Mouse (Mus musculus): ENCODE measurements around the gene Spata16. TPM values are rescaled to one million over a fixed set of nuclear protein-coding genes. Genes with fewer than 3 reads are reported as not detected.

The Spata16 gene
- polyA plus RNA-seq, 1 experiment = not detected

DNA sequence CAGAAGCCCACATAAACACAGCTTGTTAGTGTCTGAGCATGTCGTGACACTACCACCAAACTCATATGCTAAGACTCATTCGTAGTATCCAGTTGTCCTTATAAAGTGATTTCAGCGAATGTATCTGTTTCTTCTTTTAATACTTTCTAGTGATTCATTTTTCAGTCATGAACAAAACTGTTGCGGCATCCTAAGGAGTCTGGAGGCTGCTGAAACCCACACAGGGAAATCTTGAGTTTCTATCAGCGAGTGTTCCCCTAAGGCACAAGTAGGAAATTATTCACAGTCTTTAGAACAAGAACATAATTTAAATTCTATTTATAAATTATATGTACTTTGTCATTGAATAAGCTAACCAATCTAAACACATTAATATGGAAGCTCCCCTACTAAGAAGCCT lies 216.1 kb downstream of the Spata16 start:
- H3K4me1 ChIP-seq = no peaks in the 10 kb centered on the region
- no peak overlapping the region for H3K4me3 ChIP-seq (replicated peaks)
- H3K27me3 ChIP-seq (replicated peaks) = no peaks in the 10 kb centered on the region
- TF ChIP-seq GATA1 (IDR thresholded peaks at IDR 0.05; ENCODE audit: borderline replicate concordance, low read length) (no peak), FLI1 (IDR thresholded peaks at IDR 0.05; ENCODE audit: low read length) (no peak)
- H3K36me3 ChIP-seq (replicated peaks; ENCODE audit: low read length) = no peaks in the 10 kb centered on the region
- H3K9me3 ChIP-seq = peaks cover 7% of the 10 kb centered on the region; the same call in 1 of the 2 replicates

DNA sequence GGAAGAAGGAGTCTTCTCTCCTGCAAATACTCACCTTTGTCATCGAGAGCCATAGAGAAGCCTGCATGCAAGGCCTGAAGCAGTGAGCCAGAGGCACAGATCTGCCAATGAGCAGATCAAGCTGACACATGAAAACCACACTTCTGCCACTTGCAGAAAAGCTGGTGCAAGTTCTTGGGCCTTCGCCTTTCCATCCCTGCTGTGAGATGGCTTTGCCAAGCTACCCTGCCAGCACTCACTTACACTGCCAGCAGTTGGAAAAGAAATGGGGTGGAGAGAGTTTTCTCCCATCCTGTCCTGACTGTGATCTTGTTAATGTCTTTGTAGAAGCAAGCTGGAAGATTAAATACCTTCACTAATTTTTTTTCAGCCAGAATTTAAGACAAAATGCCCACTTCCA lies 237.3 kb downstream of the Spata16 start:
- TF ChIP-seq GATA1 (IDR thresholded peaks at IDR 0.05; ENCODE audit: borderline replicate concordance, low read length) (no peak), FLI1 (IDR thresholded peaks at IDR 0.05; ENCODE audit: low read length) (no peak)
- Histone ChIP-seq H3K36me3 (replicated peaks; ENCODE audit: low read length) (no peaks in the 10 kb centered on the region), H3K4me3 (replicated peaks) (no peak overlapping the region), H3K9me3 (0 out of 2 replicates have a peak, but pooled peaks cover 2% of the 10 kb centered on the region), H3K27me3 (replicated peaks) (no peaks in the 10 kb centered on the region), H3K4me1 (no peaks in the 10 kb centered on the region)

DNA sequence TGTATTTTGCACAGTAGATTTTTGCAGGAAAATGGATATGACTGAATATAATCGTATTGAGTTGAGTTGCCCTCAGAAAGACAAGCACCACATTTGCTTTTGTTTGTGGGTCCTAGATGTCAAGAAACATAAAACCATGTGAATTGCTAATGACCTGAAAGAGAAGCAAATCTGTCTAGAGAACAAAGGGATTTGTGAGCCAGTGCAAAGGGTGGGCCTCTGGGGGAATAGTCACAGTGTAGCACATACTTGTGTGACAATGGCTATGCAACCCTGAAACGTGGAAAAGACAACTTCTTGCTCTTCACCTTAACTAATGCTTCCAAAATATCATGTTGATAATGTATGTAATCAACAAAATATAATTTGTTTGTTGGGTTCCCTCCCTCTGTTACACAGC lies 239.9 kb downstream of the Spata16 start:
- Histone ChIP-seq H3K4me1 (no peaks in the 10 kb centered on the region), H3K9me3 (peaks cover 2% of the 10 kb centered on the region; the same call in 1 of the 2 replicates), H3K27me3 (replicated peaks) (no peaks in the 10 kb centered on the region), H3K4me3 (replicated peaks) (no peak overlapping the region), H3K36me3 (replicated peaks; ENCODE audit: low read length) (no peaks in the 10 kb centered on the region)
- TF ChIP-seq GATA1 (IDR thresholded peaks at IDR 0.05; ENCODE audit: borderline replicate concordance, low read length) = no peak
- TF ChIP-seq FLI1 (IDR thresholded peaks at IDR 0.05; ENCODE audit: low read length) = no peak

DNA sequence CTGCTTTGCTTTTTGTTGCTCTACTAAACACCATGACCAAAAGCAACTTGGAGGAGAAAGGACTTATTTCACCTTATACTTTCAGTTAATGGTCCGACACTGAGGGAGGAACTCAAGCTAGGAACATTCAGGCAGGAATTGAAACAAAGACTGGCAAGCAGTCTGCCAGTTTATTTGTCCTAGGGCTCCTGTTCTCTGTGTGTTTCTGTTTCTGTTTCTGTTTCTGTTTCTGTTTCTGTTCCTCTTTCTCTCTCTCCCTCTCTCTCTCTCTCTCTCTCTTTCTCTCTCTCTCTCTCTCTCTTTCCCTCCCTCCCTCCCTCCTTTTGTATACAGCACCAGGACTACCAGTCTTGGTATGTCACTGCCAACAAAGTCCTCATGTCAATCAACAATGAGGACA lies 279.2 kb downstream of the Spata16 start:
- no peaks in the 10 kb centered on the region for H3K36me3 ChIP-seq (replicated peaks; ENCODE audit: low read length)
- H3K4me3 ChIP-seq (replicated peaks) = peak overlapping the region; percentile 16
- TF ChIP-seq GATA1 (IDR thresholded peaks at IDR 0.05; ENCODE audit: borderline replicate concordance, low read length) = no peak
- no peak for TF ChIP-seq FLI1 (IDR thresholded peaks at IDR 0.05; ENCODE audit: low read length)
- peaks cover 1% of the 10 kb centered on the region for H3K9me3 ChIP-seq
- no peaks in the 10 kb centered on the region for H3K4me1 ChIP-seq
- no peaks in the 10 kb centered on the region for H3K27me3 ChIP-seq (replicated peaks)

DNA sequence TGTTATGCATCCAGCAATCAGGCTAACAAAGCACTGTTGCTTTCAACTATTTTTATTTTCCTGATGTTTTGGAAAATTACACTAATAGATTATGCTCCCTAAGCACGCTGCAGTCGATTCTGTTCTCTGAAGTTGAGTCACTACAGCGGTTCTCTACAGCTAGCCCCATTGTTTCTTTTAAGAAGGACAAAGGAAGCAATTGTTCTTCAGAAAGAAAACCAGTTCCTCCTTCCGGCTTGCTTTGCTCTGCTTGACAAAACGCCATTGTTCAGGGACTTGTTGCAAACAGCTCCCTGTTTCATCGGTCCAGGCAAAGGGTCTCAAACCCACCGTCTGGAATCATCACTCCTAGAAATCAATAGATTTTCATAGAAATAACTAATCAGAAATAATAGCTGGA lies 283.6 kb downstream of the Spata16 start:
- no peaks in the 10 kb centered on the region for H3K4me1 ChIP-seq
- no peak for TF ChIP-seq GATA1 (IDR thresholded peaks at IDR 0.05; ENCODE audit: borderline replicate concordance, low read length)
- TF ChIP-seq FLI1 (IDR thresholded peaks at IDR 0.05; ENCODE audit: low read length) = no peak

DNA sequence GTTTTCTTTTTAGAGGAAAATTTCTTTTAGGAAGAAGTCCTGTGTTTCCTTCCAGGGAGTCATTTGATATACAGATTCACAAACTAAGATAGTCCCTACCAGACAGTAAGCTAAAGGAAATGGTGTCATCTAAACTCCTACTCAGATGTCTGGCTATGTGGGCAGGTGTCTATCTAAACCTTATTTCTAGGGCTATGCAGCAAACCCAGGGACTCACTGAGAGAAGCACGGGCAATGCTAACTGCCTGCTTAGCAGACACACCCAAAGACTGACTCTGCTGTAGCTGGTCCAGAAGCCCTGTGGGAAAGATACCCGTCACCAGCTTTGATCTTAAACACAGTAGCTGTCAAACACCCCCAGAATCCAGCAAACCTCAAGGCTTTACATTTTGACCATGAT lies 284.2 kb downstream of the Spata16 start:
- no peak for TF ChIP-seq GATA1 (IDR thresholded peaks at IDR 0.05; ENCODE audit: borderline replicate concordance, low read length)
- Histone ChIP-seq H3K27me3 (replicated peaks) (no peaks in the 10 kb centered on the region), H3K9me3 (peaks cover 24% of the 10 kb centered on the region), H3K4me1 (no peaks in the 10 kb centered on the region), H3K4me3 (replicated peaks) (no peak overlapping the region), H3K36me3 (replicated peaks; ENCODE audit: low read length) (no peaks in the 10 kb centered on the region)

More for the DNA sequence above, 283.6 kb downstream of the Spata16 start:
- no peaks in the 10 kb centered on the region for H3K36me3 ChIP-seq (replicated peaks; ENCODE audit: low read length)
- H3K4me3 ChIP-seq (replicated peaks) = no peak overlapping the region
- no peaks in the 10 kb centered on the region for H3K27me3 ChIP-seq (replicated peaks)
- H3K9me3 ChIP-seq = peaks cover 24% of the 10 kb centered on the region

DNA sequence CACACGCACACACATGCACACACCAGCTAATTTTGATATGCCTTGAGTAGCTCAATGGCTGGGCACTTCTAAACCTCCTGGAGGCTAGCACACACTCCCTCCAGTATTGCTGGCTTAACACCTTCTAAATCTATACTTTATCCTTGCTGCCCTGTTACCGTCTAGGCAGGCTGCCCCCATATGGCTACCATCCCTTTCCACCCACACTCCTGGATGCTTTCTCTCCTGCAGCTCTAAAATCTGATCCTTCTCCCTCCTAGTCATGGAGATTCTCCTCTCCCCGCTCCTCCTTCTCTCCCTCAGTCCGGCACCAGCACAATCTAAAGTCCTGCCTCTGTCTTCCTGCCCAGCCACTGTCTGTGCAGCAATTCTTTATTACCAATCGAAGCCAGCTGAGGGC lies 286.0 kb downstream of the Spata16 start:
- no peak for TF ChIP-seq GATA1 (IDR thresholded peaks at IDR 0.05; ENCODE audit: borderline replicate concordance, low read length)
- TF ChIP-seq FLI1 (IDR thresholded peaks at IDR 0.05; ENCODE audit: low read length) = no peak
- no peaks in the 10 kb centered on the region for H3K27me3 ChIP-seq (replicated peaks)
- H3K36me3 ChIP-seq (replicated peaks; ENCODE audit: low read length) = no peaks in the 10 kb centered on the region
- H3K9me3 ChIP-seq = peaks cover 24% of the 10 kb centered on the region
- no peak overlapping the region for H3K4me3 ChIP-seq (replicated peaks)
- H3K4me1 ChIP-seq = no peaks in the 10 kb centered on the region

DNA sequence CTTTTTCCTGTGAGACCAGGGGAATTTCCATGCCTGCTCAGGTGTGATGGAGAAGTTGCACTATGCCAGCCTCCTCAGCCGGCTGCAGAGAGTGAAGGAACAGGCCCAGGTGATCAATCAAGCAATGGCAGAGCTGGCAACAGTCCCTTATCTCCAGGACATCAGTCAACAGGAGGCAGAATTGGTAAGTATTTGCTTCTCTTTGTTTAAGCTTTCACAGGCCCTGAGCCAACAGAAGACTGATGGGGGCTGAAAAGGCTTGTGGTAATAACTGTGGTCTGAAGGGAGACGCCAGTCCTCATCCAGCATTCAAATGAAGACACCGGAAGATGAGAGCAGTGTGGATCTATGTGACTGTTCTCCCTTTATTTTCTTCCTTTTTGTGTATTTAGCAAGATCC lies 286.8 kb downstream of the Spata16 start:
- no peaks in the 10 kb centered on the region for H3K4me1 ChIP-seq
- H3K36me3 ChIP-seq (replicated peaks; ENCODE audit: low read length) = no peaks in the 10 kb centered on the region
- H3K4me3 ChIP-seq (replicated peaks) = no peak overlapping the region
- H3K9me3 ChIP-seq = peaks cover 24% of the 10 kb centered on the region
- H3K27me3 ChIP-seq (replicated peaks) = no peaks in the 10 kb centered on the region
- TF ChIP-seq GATA1 (IDR thresholded peaks at IDR 0.05; ENCODE audit: borderline replicate concordance, low read length) (no peak), FLI1 (IDR thresholded peaks at IDR 0.05; ENCODE audit: low read length) (no peak)

DNA sequence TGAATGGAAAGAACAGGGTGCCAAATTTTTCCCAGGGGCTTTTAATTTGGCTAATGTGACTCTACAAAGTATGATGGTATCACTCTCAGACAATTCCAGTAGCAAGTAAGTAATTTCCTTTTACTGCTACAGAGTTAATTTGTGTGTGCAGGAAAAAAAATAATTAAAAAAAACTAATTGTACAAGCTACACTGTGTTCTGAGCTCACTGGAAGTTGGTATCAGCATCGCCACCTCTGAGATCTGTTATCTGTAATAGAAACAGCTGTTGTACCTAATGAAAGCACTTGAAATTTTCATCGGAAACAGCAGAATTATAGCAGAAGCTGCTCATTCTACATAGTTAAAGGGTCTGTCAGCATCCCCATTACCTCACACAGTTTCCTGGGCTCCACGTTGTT lies 295.7 kb downstream of the Spata16 start:
- no peaks in the 10 kb centered on the region for H3K9me3 ChIP-seq
- no peaks in the 10 kb centered on the region for H3K27me3 ChIP-seq (replicated peaks)
- no peaks in the 10 kb centered on the region for H3K4me1 ChIP-seq
- no peak overlapping the region for H3K4me3 ChIP-seq (replicated peaks)
- no peak for TF ChIP-seq GATA1 (IDR thresholded peaks at IDR 0.05; ENCODE audit: borderline replicate concordance, low read length)
- TF ChIP-seq FLI1 (IDR thresholded peaks at IDR 0.05; ENCODE audit: low read length) = no peak
- no peaks in the 10 kb centered on the region for H3K36me3 ChIP-seq (replicated peaks; ENCODE audit: low read length)

DNA sequence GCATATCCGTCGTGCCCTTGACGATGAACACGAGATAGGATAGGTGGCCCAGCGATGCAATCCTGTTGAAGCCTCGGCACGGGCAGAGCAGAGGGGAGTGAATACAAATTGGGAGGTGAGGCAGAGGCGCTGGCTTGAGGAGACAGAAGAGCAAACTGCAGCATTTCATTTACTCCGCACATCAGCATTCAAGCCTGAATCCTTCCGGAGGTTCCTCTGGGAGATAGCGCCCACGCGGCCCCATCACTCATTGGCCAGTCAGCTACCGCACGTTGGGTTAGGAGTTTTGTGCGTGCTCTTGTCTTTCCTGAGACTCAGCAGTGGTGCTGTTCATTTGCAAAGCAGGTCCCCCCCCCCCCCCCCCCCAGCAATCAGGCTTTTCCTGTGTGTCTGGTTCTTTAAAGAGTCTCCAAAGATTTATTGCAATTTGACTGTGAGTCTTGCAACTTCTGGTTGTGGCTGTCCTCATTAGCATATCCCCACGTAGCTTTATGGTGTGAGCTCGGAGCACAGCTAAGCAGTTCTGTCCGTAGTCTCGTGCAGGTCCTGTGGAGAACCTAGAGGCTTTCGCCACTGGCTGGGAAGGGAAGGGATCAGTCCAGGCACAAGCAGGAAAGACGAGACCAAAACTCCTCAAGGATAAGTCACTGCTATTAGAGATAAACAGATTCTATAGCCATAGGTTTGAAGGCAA lies 299.6 kb downstream of the Spata16 start:
- no peaks in the 10 kb centered on the region for H3K9me3 ChIP-seq
- TF ChIP-seq FLI1 (IDR thresholded peaks at IDR 0.05; ENCODE audit: low read length) = no peak
- no peak for TF ChIP-seq GATA1 (IDR thresholded peaks at IDR 0.05; ENCODE audit: borderline replicate concordance, low read length)
- no peaks in the 10 kb centered on the region for H3K4me1 ChIP-seq
- no peak overlapping the region for H3K4me3 ChIP-seq (replicated peaks)
- H3K27me3 ChIP-seq (replicated peaks) = no peaks in the 10 kb centered on the region
- no peaks in the 10 kb centered on the region for H3K36me3 ChIP-seq (replicated peaks; ENCODE audit: low read length)

Measured in megakaryocyte, embryonic 14.5 days (primary cell).